Mouse (Mus musculus): ENCODE measurements at regions not wholly inside any gene's neighbourhood (a gene's known extent, or its start where the extent isn't known, plus 50 kb on each side); places are given as distances from the start of the nearest gene placed in this dataset.

DNA sequence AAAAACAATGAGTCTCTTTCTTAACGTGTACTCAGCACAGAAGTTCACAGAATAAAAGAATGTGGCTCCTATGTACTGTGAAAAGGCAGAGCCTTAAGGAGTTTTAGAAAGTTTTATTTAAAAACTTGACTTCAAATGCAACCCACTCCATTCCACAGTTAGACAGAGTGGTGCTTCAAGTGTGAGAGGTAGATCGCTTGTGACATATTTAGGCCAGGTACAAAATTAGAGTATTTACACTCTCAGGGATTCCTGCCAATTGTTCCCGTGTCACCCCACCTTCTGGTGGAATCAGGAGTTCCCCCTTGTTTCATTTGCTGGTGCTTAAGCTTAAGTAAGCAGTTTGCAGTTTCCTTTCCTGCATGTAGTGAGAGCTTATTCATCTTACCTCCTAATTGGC is 1361.0 kb upstream of the Adam24 start:
- Histone ChIP-seq H3K27ac (ENCODE audit: low read depth) (no peak overlapping the region), H3K4me1 (ENCODE audit: control insufficient read depth, insufficient read depth) (no peaks in the 10 kb centered on the region), H3K9me3 (replicated peaks; ENCODE audit: control insufficient read depth, low read length) (no peaks in the 10 kb centered on the region), H3K4me3 (ENCODE audit: low read depth, low read length) (no peak overlapping the region), H3K9ac (replicated peaks; ENCODE audit: low read depth, low read length) (no peak overlapping the region), H3K27me3 (ENCODE audit: control insufficient read depth, insufficient read depth, low read length) (no peaks in the 10 kb centered on the region), H3K36me3 (replicated peaks; ENCODE audit: control insufficient read depth, insufficient read depth, low read length) (no peaks in the 10 kb centered on the region), H3K4me2 (ENCODE audit: low read depth, low read length) (no peak overlapping the region)
- 42% methylated on average over 3 of the region's 3 CpGs for WGBS
- ATAC-seq (ENCODE audit: insufficient read depth, low read depth) (no peak), DNase-seq (ENCODE audit: low spot score) (no peak)
- TF ChIP-seq EP300 (IDR thresholded peaks at IDR 0.05; ENCODE audit: low read depth) (no peak), CTCF (IDR thresholded peaks at IDR 0.05; ENCODE audit: low read depth) (no peak)

DNA sequence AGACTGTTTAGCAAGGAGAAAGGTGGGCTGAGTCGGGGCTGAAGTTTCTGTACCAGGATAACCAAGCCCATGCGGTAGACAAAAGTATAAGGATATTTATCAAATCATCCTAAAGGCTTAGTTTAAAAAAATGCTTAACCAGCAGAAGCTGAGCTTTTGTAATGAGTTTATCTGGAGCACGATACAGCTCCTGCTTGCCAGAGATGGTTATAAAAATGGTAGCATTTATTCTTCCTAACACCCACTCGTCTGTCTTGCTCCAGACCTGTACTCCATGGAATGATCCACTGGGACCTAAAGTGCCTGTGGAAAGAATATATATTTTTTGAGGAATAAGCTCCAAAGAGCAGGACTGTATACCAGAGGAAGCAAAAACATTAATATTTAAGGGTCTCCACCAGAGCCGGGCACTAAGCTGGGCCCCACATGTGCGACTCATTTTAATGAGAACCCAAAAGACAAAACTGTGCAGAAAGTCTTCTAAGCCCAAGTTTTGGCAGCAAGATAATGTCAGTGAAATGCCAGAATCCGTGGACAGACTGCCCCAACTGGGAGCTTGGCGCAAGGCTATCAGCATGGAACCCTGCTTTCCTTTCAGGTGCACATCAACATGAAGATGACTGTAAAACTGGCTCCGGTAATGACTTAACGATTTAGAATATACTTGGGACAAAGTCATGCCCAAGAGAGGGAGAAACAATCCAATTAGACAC is 1359.2 kb upstream of the Adam24 start:
- no peak for ATAC-seq (ENCODE audit: insufficient read depth, low read depth)
- DNase-seq (ENCODE audit: low spot score) = no peak
- WGBS = 79% methylated on average over 10 of the region's 10 CpGs

DNA sequence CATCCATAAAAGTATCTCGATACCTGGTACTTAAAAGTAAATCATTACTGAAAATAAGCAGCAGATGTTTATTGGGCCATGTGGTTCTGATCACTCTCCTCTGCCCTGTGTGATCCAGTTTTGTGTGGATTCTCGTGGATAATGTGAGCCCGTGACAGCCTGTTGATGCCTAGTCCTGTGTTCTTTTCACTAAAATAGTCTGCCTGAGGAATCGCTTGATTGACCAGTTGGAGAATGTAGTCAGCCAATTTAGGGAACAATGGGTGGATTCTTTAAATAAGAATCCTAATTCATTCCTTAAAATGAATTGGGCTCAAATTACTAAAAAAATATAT is 1358.7 kb upstream of the Adam24 start:
- no peak overlapping the region for H3K4me2 ChIP-seq (ENCODE audit: low read depth, low read length)
- DNase-seq (ENCODE audit: low spot score) (no peak), ATAC-seq (ENCODE audit: insufficient read depth, low read depth) (no peak)
- no peak overlapping the region for H3K27ac ChIP-seq (ENCODE audit: low read depth)
- H3K9me3 ChIP-seq (replicated peaks; ENCODE audit: control insufficient read depth, low read length) = no peaks in the 10 kb centered on the region
- H3K27me3 ChIP-seq (ENCODE audit: control insufficient read depth, insufficient read depth, low read length) = no peaks in the 10 kb centered on the region
- H3K9ac ChIP-seq (replicated peaks; ENCODE audit: low read depth, low read length) = no peak overlapping the region
- H3K4me3 ChIP-seq (ENCODE audit: low read depth, low read length) = no peak overlapping the region
- no peaks in the 10 kb centered on the region for H3K36me3 ChIP-seq (replicated peaks; ENCODE audit: control insufficient read depth, insufficient read depth, low read length)
- WGBS = 85% methylated on average over 4 of the region's 4 CpGs
- TF ChIP-seq EP300 (IDR thresholded peaks at IDR 0.05; ENCODE audit: low read depth) = no peak
- TF ChIP-seq CTCF (IDR thresholded peaks at IDR 0.05; ENCODE audit: low read depth) = no peak
- no peaks in the 10 kb centered on the region for H3K4me1 ChIP-seq (ENCODE audit: control insufficient read depth, insufficient read depth)

More for the DNA sequence above, 1359.2 kb upstream of the Adam24 start:
- TF ChIP-seq CTCF (IDR thresholded peaks at IDR 0.05; ENCODE audit: low read depth) (no peak), EP300 (IDR thresholded peaks at IDR 0.05; ENCODE audit: low read depth) (no peak)
- Histone ChIP-seq H3K27me3 (ENCODE audit: control insufficient read depth, insufficient read depth, low read length) (no peaks in the 10 kb centered on the region), H3K4me2 (ENCODE audit: low read depth, low read length) (no peak overlapping the region), H3K9ac (replicated peaks; ENCODE audit: low read depth, low read length) (no peak overlapping the region), H3K9me3 (replicated peaks; ENCODE audit: control insufficient read depth, low read length) (no peaks in the 10 kb centered on the region), H3K4me3 (ENCODE audit: low read depth, low read length) (no peak overlapping the region), H3K36me3 (replicated peaks; ENCODE audit: control insufficient read depth, insufficient read depth, low read length) (no peaks in the 10 kb centered on the region), H3K27ac (ENCODE audit: low read depth) (no peak overlapping the region), H3K4me1 (ENCODE audit: control insufficient read depth, insufficient read depth) (no peaks in the 10 kb centered on the region)

DNA sequence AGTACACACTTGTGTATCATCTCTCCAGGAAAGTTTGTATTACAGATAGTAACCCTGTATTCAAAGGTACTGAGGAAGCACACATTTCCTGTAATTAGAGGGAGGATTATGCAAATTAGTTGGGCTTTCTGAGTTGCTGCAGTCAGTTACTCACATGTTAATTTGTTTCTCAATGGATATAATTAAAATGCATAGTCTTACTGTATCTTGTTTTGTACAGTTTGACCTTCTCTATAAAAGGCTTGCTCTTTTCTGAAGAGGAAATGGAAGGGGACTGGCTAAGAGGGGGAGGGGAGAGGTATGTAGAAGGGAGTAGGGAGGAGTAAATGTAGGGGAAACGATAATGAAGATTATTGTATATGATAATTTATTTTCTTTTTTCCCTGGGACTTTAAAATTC is 1345.5 kb upstream of the Adam24 start:
- H3K9ac ChIP-seq (replicated peaks; ENCODE audit: low read depth, low read length) = no peak overlapping the region
- H3K4me3 ChIP-seq (ENCODE audit: low read depth, low read length) = no peak overlapping the region
- DNase-seq (ENCODE audit: low spot score) (no peak), ATAC-seq (ENCODE audit: insufficient read depth, low read depth) (no peak)
- no peaks in the 10 kb centered on the region for H3K4me1 ChIP-seq (ENCODE audit: control insufficient read depth, insufficient read depth)
- H3K36me3 ChIP-seq (replicated peaks; ENCODE audit: control insufficient read depth, insufficient read depth, low read length) = no peaks in the 10 kb centered on the region
- WGBS = 88% methylated on average over 1 of the region's 1 CpGs
- H3K9me3 ChIP-seq (replicated peaks; ENCODE audit: control insufficient read depth, low read length) = no peaks in the 10 kb centered on the region
- TF ChIP-seq EP300 (IDR thresholded peaks at IDR 0.05; ENCODE audit: low read depth) (no peak), CTCF (IDR thresholded peaks at IDR 0.05; ENCODE audit: low read depth) (no peak)
- H3K27me3 ChIP-seq (ENCODE audit: control insufficient read depth, insufficient read depth, low read length) = no peaks in the 10 kb centered on the region
- no peak overlapping the region for H3K4me2 ChIP-seq (ENCODE audit: low read depth, low read length)
- H3K27ac ChIP-seq (ENCODE audit: low read depth) = no peak overlapping the region

DNA sequence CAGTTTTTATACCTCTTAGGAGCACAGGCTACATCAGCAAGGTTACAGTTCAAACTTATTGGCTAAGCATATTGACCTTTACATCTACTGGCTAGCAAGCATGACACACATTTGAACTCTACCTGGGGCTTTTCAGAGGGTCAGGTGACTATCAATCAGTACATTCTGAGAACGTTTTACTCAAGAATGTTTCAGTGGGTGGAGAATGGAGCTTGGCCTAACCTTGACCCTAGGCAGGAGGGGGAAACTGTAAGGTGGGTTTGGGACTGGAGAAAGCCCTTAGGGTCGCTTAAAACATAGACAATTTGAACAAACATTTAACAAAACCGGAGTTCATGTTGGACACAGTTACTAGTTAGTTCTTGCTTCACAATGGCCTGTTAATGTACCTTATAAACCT is 1330.1 kb upstream of the Adam24 start:
- no peak for TF ChIP-seq CTCF (IDR thresholded peaks at IDR 0.05; ENCODE audit: low read depth)
- ATAC-seq (ENCODE audit: insufficient read depth, low read depth) = no peak

DNA sequence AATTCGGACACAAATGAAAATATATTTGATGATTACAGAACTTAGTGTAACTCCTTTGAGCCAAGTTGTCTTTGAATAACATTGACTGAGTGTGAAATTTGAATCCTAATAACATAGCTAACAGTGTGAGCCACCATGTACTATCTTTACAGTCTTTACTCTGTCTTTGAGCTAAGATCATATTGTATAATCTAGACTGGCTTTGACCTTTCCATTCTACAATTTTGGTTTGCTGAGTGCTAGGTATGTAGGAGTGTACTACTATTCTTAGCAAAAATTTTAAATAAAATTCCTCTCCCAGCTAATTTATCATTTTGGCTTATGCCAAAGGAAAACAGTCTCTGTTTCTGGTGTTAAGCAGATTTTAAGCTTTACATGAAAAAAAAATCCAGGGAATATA is 1328.4 kb upstream of the Adam24 start:
- H3K36me3 ChIP-seq (replicated peaks; ENCODE audit: control insufficient read depth, insufficient read depth, low read length) = no peaks in the 10 kb centered on the region
- no peak overlapping the region for H3K9ac ChIP-seq (replicated peaks; ENCODE audit: low read depth, low read length)
- TF ChIP-seq EP300 (IDR thresholded peaks at IDR 0.05; ENCODE audit: low read depth) = no peak
- TF ChIP-seq CTCF (IDR thresholded peaks at IDR 0.05; ENCODE audit: low read depth) = no peak
- no peaks in the 10 kb centered on the region for H3K9me3 ChIP-seq (replicated peaks; ENCODE audit: control insufficient read depth, low read length)
- ATAC-seq (ENCODE audit: insufficient read depth, low read depth) = no peak
- no peaks in the 10 kb centered on the region for H3K27me3 ChIP-seq (ENCODE audit: control insufficient read depth, insufficient read depth, low read length)
- no peak overlapping the region for H3K27ac ChIP-seq (ENCODE audit: low read depth)
- no peaks in the 10 kb centered on the region for H3K4me1 ChIP-seq (ENCODE audit: control insufficient read depth, insufficient read depth)
- WGBS = 74% methylated on average over 1 of the region's 1 CpGs
- no peak overlapping the region for H3K4me3 ChIP-seq (ENCODE audit: low read depth, low read length)
- H3K4me2 ChIP-seq (ENCODE audit: low read depth, low read length) = no peak overlapping the region
- DNase-seq (ENCODE audit: low spot score) = no peak

More for the DNA sequence above, 1330.1 kb upstream of the Adam24 start:
- Histone ChIP-seq H3K9me3 (replicated peaks; ENCODE audit: control insufficient read depth, low read length) (no peaks in the 10 kb centered on the region), H3K9ac (replicated peaks; ENCODE audit: low read depth, low read length) (no peak overlapping the region), H3K36me3 (replicated peaks; ENCODE audit: control insufficient read depth, insufficient read depth, low read length) (no peaks in the 10 kb centered on the region), H3K27me3 (ENCODE audit: control insufficient read depth, insufficient read depth, low read length) (no peaks in the 10 kb centered on the region), H3K4me3 (ENCODE audit: low read depth, low read length) (no peak overlapping the region), H3K4me1 (ENCODE audit: control insufficient read depth, insufficient read depth) (no peaks in the 10 kb centered on the region), H3K27ac (ENCODE audit: low read depth) (no peak overlapping the region), H3K4me2 (ENCODE audit: low read depth, low read length) (no peak overlapping the region)
- 62% methylated on average over 3 of the region's 3 CpGs for WGBS
- DNase-seq (ENCODE audit: low spot score) = no peak
